Mouse (Mus musculus) brain, embryonic 14.5 days (tissue): Measurements from ENCODE around the gene Il1rapl2.

Experiments
- CTCF ChIP-seq: fragments of 200-500 bp; IDR thresholded peaks from 2 replicates; pipeline ENCODE4 v1.5.1; 2012; ENCODE audit warnings: inconsistent platforms, mild to moderate bottlenecking, moderate library complexity, borderline replicate concordance; ENCODE audit not compliant: insufficient read depth, insufficient read length; ENCODE audit errors: extremely low read depth
- POLR2A ChIP-seq: fragments of 200-500 bp; IDR thresholded peaks from 2 replicates; pipeline ENCODE4 v1.6.1; 2012; ENCODE audit warnings: mild to moderate bottlenecking, inconsistent platforms, borderline replicate concordance; ENCODE audit not compliant: poor library complexity, insufficient read depth, insufficient read length, severe bottlenecking; ENCODE audit errors: extremely low read depth

GRCm38 (mm10) chrX:137806231-137807114, 236.1 kb downstream of the Il1rapl2 start:
- TF ChIP-seq CTCF = no peak
- no peak for TF ChIP-seq POLR2A
